Mouse (Mus musculus) retina, postnatal 7 days (tissue): ENCODE measurements around the gene Klf12.

ENCODE experiments used
- DNase-seq: peaks from one replicate; pipeline ENCODE4 v3.0.0-alpha.2; 2012; ENCODE audit warnings: low read depth, low spot score

Gene Klf12

DNA sequence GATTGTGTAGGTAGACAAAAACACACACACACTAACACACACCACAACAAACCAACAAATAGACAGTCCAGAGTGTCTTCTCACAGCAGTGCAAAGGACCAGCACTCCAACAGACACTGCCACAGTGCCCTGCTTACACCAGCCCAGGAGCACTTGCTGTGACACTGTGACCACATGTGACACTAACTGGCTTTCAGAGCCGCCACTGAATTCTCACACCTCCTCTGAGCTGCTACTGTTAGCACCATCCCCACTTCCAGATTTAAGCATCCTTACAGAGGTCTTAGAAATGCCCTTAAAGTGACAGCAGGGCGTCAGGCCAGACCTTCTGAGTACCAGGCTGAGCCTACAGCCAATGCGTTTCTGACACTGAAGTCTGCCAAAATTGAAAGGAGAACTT, 48.7 kb downstream of the Klf12 start:
- no peak for DNase-seq

GRCm38 (mm10) chr14:100231384-100231783, 53.1 kb downstream of the Klf12 start:
- DNase-seq = no peak

DNA sequence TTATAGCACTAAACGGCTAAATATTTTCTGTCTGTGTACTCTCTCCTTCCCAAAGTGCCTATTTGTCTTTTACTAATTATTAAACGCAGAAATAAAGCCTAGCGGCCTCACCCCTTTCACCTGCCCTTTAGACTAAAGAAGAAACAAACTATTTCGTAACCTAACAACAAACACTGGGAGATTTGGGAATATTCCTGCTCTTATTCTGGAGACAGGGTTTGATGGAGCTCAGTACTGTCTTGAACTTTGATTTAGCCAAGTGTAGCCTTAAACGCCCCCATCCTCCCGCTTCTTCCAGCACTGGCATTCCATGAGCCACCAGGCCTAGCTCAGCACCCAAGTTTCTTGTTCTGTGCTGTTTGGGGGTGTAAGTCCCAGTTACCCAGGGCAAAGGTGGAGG, 56.4 kb downstream of the Klf12 start:
- DNase-seq = no peak

DNA sequence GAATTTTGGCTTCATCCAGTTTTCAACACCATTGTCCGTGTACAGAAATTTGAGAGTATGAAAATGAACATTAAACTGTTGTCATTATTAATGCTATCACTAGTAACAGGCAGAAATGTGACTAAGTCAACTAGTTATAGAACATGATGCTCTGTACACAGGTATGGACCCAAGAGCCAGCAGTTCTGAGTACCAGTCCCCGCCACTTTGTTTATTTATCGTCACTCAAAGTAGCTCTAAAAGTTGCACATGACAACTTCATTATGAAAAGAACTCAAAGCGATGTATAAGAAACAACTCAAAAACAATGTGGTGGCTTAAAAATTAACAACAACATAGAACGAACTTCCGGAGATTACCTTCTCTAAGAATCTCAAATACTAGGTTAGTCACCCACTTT, 56.8 kb downstream of the Klf12 start:
- no peak for DNase-seq

- no peak for DNase-seq
Observed at GRCm38 (mm10) chr14:100224151-100224550, 60.3 kb downstream of the Klf12 start.

DNA sequence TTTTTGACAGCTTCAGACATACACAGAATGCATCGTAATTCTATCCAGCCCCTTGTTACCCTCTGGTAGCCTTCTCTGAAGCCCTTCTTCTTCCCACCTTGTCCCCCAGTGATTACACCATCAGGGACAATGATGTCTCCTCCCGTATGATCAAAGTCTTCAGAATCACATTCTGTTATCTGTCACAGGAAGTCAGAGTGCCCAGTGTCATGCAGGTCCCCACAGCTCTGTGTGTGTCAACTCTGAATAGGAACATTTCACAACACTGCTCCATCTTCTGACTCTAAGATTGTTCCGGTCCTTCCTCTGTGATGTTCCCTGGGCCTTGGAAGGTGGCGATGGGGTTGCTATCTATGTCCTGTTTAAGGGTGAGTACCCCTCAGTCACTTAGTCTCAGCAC, 62.2 kb downstream of the Klf12 start:
- DNase-seq = no peak

DNA sequence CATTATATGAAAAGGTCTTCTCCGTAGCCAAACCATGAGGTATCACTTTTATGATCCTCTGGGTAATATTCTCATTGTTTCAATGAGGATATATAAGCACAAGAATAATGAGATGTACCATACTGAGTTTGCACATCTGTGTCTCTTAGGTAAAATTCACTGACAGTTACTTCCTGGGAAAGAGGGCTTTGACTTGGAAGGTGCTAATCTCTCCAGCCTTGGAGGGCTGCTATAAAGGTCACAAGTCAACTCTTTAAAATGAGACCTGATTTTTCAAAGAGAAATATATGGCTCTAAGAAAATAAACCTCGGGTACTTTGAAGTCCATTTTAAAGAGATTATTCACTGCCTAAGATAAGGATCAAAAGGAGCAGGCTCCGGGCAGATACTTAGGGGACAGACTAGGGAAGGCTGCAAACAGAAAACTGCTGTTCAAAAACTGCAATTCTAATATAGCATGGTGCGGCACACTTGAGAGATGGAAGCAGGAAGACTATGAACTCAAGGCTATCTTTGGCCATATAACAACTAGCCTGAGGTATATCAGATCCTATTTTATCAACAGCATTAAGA, 69.2 kb downstream of the Klf12 start:
- DNase-seq = no peak

GRCm38 (mm10) chr14:100213066-100213465, 71.4 kb downstream of the Klf12 start:
- DNase-seq = no peak

DNA sequence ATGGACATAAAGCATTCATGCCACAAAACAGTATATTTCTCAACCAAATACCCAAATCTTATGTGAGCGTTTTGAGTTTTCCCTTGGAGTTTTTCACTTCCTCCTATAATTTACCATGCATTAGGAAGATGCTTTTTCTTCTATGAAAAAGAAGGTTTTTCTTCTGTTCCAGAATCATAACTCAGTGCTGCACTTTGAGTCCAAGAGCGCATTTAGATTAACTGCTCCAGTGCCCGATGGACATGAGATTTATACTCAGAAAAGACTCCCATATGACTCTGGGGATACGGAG, 72.7 kb downstream of the Klf12 start:
- DNase-seq = no peak

DNA sequence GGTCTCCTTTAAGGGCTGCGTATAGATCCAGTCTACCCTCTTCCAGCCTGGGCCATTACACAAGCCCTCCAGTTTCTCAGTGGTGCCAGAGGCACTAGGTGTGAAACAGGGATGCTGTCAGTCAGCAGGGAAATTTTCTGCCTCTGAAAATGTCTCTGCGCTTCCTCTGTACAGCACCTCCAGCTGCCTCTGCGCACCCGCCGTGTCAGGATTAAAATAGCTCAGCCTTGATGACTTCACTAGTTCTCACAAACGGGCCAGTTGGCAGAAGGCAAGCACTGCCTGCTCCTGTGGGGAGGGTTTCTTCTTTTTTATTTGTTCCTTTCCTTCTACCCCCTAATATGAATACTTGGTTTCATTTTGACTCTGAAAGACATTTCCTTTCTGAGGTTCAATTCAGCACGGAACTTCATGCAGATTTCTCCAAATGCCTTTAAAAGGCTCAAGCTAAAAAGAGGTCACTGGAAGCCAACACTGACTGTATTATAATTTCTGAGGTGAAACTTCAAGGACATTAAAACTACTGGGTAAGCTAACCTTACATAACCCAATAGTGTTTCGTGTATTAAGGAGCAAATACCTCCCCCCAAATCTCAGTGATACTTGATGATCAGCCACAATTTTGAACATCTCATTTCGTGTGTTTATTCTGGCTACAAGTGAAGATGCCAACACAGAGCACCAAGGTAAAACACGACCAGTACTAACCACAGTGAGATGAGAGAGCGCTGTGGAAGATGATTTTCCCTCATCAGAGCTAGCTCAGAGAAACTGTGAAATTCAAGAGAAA, 73.2 kb downstream of the Klf12 start:
- DNase-seq = no peak

- no peak for DNase-seq
Observed at GRCm38 (mm10) chr14:100209814-100210419, 74.6 kb downstream of the Klf12 start.

DNA sequence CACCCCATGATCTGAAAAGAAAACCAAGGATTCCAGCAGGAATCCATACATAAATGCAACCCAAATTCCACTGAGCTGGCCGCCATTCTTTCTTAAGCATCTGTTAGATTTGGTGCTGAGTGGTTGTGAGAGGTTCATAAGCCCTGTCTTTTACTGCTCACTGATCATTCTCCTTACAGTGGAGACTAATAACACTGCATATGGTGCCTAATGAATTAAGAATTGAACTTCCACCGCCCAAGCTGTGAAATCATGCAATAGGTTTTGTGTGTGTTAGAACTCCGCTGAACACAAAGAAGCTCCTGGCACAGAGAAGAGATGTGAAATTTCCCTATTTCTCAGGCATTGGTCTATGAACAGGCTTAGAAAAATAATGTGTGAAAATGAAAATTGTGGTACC, 77.4 kb downstream of the Klf12 start:
- DNase-seq = no peak

DNA sequence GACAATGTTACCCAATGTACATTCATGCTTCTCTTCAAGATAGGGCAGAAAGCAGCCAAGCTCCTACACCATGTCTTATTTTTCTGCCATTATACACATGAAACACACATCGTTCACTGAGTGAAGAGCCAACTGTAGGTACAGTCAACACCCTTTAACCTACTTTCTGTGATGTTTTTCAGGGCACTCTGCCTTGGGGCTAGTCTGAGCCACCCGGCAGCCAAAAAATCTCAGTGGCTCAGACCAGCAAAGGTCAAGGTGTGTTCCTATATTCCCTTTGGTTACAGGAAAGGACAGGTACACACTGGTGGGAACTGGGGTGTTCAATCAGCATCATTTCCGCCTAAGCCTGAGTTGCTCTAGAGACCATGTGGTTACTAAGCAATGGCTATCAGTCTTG, 78.3 kb downstream of the Klf12 start:
- no peak for DNase-seq

DNA sequence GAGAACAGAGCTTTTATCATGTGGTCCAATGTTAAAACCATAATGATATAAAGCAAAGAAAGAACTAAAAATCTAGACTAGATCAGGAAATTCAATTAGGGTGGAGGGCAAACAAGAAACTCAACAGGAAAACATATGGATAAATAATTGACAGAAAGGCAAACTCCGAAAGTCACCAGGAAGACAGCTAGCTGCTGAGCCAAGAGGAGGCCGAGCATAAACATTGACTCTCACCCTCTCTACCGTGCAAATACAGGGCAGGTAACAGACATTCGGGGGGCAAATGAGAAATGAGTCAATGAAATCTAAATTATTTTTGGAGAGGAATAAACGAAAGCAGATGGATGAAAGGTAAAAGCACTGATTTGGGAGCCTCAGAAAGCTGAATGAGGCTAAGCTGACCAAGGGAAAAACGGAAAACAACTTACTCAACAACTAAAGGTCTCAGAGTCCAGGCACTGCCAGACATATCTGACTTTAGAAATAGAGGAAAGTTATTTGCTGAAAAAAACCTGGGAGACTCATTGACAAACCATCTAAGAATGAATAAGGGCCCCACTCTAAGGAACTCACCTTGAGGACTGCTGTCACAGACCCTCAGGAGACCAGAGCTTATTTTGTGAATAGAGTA, 84.3 kb downstream of the Klf12 start:
- DNase-seq = no peak

GRCm38 (mm10) chr14:100198636-100199035, 85.8 kb downstream of the Klf12 start:
- no peak for DNase-seq

- DNase-seq = no peak
Observed at GRCm38 (mm10) chr14:100197199-100197598, 87.3 kb downstream of the Klf12 start.

GRCm38 (mm10) chr14:100189490-100190197, 94.8 kb downstream of the Klf12 start:
- no peak for DNase-seq

DNA sequence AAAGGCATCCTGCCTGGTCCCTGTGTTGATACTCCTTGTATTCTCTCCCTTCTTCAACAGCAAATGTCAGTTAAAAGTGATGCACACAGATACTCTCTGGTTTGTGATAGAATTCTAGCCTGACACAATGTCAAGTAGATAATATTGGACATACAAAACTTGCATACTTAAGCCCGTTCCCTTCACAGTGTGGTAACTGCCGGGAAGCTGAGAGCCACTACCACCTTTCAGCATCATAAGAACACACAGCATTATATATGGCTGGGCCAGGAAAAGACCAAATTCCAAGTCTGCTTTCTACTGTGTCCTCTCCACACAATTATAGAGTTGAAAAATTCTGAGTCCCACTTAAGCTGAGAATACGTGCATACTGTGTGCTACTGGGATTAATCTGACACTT, 97.1 kb downstream of the Klf12 start:
- DNase-seq = no peak

DNA sequence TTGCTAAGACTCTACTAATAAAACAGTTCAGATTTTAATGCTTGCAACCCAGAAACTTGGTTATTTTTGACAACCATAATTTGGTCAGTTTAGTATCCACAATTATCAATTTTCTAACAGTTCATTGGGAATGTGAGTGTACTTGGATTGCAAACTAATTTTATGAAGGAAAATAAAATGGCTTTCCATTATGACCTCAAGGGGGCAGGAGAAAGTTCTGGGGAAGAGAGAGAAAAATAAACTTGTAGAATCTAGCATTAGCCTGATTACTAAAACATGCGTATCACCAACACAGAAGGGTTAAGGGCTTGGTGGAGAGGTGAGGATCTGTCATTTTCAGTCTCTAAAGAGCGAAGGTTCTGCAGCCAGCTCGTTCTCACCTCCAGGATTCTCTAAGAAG, 106.7 kb downstream of the Klf12 start:
- DNase-seq = no peak

DNA sequence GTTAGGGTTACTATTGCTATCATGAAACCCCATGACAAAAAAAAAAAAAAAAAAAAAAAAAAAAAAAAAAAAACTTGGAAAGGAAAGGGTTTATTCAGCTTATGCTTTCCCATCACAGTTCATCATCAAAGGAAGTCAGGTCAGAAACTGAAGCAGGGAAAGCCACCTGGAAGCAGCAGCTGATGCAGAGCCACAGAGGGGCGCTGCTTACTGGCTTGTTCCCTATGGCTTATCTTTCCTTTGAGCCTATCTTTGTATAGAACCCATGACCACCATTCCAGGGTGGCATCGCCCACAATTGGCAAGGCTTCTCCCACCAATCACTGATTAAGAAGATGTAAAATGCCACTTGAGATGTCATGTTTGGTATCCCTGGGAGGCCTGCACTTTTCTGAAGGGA, 119.4 kb downstream of the Klf12 start:
- DNase-seq = no peak

DNA sequence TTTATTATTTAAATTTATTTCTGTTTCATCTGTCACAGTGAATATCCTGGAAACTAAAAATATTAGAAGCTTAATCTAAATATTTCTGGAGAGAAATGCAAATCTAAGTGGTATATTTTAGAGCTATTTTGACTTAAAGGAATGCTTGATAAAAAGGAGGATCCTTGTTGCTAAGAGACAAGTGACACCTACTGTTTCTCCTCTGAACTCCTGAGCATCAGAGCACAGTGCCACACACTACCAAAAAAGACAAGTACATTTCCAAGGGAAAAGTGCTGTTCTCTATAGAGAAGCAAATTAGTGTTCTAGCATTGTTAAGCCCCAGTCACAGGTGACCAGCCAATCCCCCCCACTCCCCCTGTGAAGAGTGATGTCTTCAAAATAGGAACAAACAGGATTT, 127.8 kb downstream of the Klf12 start:
- no peak for DNase-seq

DNA sequence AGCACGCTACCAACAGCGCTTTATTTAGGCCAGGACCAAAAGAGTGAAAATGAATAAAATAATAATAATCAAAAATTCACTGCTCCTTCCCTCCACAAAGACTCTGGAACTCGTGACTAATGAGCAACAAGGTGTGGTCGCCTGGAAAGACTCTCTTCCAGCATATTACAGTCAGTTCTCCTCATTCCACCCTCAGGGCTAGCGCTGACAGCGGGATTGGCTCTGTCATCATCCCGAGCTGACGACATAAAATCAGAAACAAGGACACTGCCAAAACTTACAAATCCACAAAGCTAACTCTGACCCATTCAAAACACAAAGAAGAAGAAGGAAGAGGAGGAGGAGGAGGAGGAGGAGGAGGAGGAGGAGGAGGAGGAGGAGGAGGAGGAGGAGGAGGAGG, 136.8 kb downstream of the Klf12 start:
- DNase-seq = no peak
